Mouse (Mus musculus) limb, embryonic 13.5 days (tissue): ENCODE measurements around the gene Gmip. TPM values are rescaled to one million over a fixed set of nuclear protein-coding genes. Genes with fewer than 3 reads are reported as not detected.

Experiments used
- ATAC-seq: fragments of 200-750 bp; cut with Nextera tagmentation; 2 replicates; pipeline ENCODE4 v1.8.0; 2017; ENCODE audit warnings: low read depth, moderate number of reproducible peaks, moderate TSS enrichment; ENCODE audit not compliant: low FRiP score
- H3K27ac ChIP-seq: fragments of 300-500 bp; sonication (generic); 2 replicates; pipeline ENCODE4 v1.5.1; 2015; ENCODE audit warnings: inconsistent platforms, mild to moderate bottlenecking, moderate library complexity
- H3K27me3 ChIP-seq: fragments of 300-500 bp; sonication (generic); 2 replicates; pipeline ENCODE4 v1.6.1; 2015; ENCODE audit warnings: mild to moderate bottlenecking, inconsistent platforms
- H3K36me3 ChIP-seq: fragments of 300-500 bp; sonication (generic); 2 replicates; pipeline ENCODE4 v1.6.1; 2015; ENCODE audit warnings: inconsistent platforms, mild to moderate bottlenecking, moderate library complexity
- H3K4me1 ChIP-seq: fragments of 300-500 bp; sonication (generic); 2 replicates; pipeline ENCODE4 v1.6.1; 2015; ENCODE audit warnings: inconsistent platforms
- H3K4me2 ChIP-seq: fragments of 300-500 bp; sonication (generic); replicated peaks from 2 replicates; pipeline ENCODE4 v1.6.1; 2015; ENCODE audit warnings: inconsistent platforms, mild to moderate bottlenecking, moderate library complexity
- H3K4me3 ChIP-seq: fragments of 300-500 bp; sonication (generic); 2 replicates; pipeline ENCODE4 v1.5.1; 2015; ENCODE audit warnings: moderate library complexity, mild to moderate bottlenecking, inconsistent platforms
- H3K9ac ChIP-seq: fragments of 300-500 bp; sonication (generic); 2 replicates; pipeline ENCODE4 v1.6.1; 2015; ENCODE audit warnings: mild to moderate bottlenecking, inconsistent platforms
- H3K9me3 ChIP-seq: fragments of 300-500 bp; sonication (generic); 2 replicates; pipeline ENCODE4 v1.6.1; 2016; ENCODE audit warnings: inconsistent platforms
- WGBS: fragments of 180-500 bp; shearing (Covaris S2); methylation state at CpG from one replicate; pipeline ENCODE4 v1.1.7; 2015; 5-methylcytosine and 5-hydroxymethylcytosine counted together
- polyA plus RNA-seq: library from polyadenylated mRNA; unstranded; fragments of >200 nt; fragmentation: Nextera tagmentation; extraction: Ambion mirVana; gene quantifications from 2 replicates; pipeline ENCODE4 v1.2.1, GENCODE M21; 2015

Gmip gene
- 7.3 and 9.0 TPM in 2 replicates for polyA plus RNA-seq

DNA sequence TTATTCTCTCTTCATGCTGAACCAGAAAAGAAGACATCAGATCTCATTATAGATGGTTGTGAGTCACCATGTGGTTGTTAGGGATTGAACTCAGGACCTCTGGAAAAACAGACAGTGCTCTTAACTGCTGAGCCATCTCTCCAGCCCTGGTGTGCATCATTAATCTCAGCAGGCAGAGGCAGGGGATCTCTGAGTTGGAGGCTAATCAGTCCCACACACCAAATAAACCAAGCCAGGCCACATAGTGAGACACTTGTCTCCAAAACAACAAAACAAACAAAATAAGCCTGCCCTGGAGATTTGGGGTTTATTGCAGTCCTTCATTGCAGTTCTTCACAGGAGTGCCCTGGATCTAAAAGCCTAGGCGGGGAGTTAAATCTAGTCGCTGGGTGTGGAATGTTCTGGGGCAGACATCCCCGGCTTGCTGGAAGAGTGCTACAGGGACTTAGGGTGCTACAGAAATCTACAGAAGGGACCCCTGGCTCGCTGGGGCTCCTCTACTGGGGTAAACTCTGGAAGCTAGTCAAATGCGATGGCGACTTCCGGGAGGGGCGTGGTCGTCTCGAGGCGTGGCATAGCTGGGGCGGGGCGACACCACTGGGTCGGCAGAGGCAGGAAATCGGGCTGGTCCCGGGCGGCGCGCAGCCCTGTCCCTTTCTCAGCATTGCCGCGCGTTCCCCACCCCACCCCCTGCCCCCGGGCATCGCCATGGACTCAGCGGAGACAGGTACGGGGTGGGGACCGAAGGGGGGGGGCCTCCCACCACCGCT is at the start of gene Gmip:
Gmip (plus strand) TSS at position 586 of the 770 bp plus-strand sequence.
- Histone ChIP-seq H3K36me3 (peaks cover 69% of the 10 kb centered on the region), H3K27me3 (no peaks in the 10 kb centered on the region), H3K4me2 (peak within 1 kb of the TSS; percentile 93), H3K27ac (no peak within 1 kb of the TSS), H3K9ac (peak within 1 kb of the TSS; percentile 67), H3K4me3 (peak within 1 kb of the TSS; percentile 56), H3K9me3 (no peaks in the 10 kb centered on the region), H3K4me1 (peaks cover 8% of the 10 kb centered on the region)
- peak; percentile 26; the same call in 1 of the 2 replicates for ATAC-seq
- WGBS = 4% methylated on average over 28 of the region's 28 CpGs

DNA sequence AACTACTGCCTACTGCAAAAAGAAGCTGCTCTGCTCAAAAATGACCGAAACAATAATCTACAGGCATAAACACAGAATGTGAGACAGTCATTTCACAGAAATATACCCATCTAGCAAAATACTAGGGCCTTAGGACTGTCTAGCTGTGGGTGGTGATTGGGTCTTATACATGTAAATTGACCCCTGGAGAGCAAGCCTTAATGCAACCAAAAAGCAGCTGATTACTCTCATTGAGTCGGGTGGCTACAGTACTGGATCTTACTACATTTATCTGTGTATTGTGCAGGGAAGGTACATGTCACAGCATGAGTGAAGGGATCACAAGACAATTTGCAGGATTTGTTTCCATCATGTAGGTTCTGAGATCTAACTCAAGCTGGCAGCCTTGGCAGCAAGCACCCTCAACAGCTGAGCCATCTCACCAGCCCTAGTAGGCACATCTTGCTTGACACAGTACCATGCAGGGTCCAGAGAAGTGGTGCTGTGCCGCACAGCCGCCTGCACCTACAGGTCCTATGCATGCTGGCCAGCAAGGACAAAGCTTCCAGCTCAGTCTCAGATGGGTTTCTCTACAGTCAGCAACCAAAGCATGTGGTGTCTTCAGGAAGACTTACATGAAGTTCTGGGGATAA is 46.5 kb upstream of the Gmip start:
- no peak overlapping the region for H3K27ac ChIP-seq
- H3K4me3 ChIP-seq = no peak overlapping the region
- H3K9me3 ChIP-seq = peaks cover 9% of the 10 kb centered on the region
- no peaks in the 10 kb centered on the region for H3K27me3 ChIP-seq
- H3K9ac ChIP-seq = no peak overlapping the region
- ATAC-seq = no peak
- H3K4me1 ChIP-seq = no peaks in the 10 kb centered on the region
- H3K36me3 ChIP-seq = peaks cover 80% of the 10 kb centered on the region
- no peak overlapping the region for H3K4me2 ChIP-seq
- WGBS = 96% methylated on average over 4 of the region's 4 CpGs

DNA sequence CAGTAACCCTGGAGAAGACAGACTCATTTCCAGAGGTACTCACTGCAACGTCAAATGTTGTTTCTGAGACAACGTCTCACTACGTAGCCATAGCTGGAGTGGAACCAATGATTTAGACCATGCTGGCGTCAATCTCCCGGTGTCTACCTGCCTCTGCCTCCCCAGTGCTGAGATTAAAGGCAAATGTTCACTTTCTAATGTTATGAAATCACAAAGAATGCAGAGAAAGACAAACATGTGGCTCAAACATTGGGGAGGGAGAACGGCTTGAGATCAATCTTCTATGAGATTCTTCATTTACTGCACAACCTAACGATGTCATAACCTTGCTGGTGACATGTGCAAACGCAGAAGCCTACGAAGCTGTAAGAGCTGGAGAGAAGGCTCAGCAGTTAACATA is 37.3 kb upstream of the Gmip start:
- 76% methylated on average over 9 of the region's 9 CpGs for WGBS
- ATAC-seq = no peak
- Histone ChIP-seq H3K9ac (no peak overlapping the region), H3K27me3 (no peaks in the 10 kb centered on the region), H3K36me3 (peaks cover 36% of the 10 kb centered on the region), H3K4me2 (no peak overlapping the region), H3K9me3 (peaks cover 5% of the 10 kb centered on the region), H3K4me3 (no peak overlapping the region), H3K4me1 (peaks cover 32% of the 10 kb centered on the region), H3K27ac (no peak overlapping the region; the same call in 1 of the 2 replicates)

DNA sequence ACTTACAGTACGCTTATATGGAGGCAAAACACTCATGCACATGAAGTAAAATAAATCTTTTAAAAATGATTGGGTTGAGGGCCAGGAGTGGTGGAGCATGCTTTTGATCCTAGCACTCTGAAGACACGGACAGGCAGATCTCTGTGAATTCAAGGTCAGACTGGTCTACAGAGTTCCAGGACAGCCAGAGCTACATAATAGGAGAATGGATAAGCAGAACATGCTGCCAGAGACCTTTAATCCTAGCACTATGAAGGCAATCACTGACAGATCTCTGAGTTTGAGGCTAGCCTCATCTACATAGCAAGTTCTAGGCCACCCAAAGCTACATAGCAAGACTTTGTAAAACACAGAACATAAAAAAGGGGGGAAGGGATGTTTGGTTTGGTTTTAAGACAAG is 36.4 kb upstream of the Gmip start:
- ATAC-seq = no peak

DNA sequence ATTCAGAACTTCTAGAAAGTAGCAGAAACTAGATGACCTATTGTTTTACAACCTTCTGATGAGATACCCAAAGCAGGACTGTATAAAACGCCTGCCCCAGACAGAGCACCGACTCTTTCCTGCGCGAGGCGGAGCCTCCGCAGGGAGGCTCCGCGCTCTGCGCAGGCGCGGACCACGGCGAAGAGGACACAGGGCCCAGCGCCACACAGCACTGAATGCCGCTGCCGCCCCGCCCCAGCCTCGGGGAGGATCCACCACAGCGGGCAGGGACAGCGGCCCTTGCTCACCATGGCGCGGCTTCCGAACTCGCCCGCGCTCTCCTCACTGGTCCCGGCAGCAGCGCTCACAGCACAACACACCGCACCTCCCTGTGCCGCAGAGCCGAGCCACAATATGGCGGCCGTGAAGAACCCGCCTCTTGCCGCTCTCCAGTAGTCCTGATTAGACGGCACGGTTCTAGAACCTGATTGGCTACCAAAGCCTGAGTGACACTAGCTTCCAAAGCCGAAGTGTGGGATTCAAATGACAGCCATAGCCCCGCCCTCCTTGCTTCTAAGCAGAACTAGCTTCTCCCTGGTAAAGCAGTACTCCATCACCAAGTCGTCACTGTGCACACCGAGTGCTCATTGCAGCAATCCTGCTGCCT is 33.9 kb upstream of the Gmip start, which contains the start of gene Gm20422:
Gm20422 (minus strand) TSS at position 384 of the 646 bp plus-strand sequence.
- H3K4me2 ChIP-seq = peak within 1 kb of the TSS; percentile 75
- peaks cover 4% of the 10 kb centered on the region; the same call in 1 of the 2 replicates for H3K36me3 ChIP-seq
- WGBS = 0% methylated on average over 41 of the region's 41 CpGs
- peak within 1 kb of the TSS; percentile 99 for H3K27ac ChIP-seq
- H3K9me3 ChIP-seq = no peaks in the 10 kb centered on the region
- peak; percentile 99 for ATAC-seq
- peaks cover 32% of the 10 kb centered on the region for H3K4me1 ChIP-seq
- H3K9ac ChIP-seq = peak within 1 kb of the TSS; percentile 92
- peak within 1 kb of the TSS; percentile 75 for H3K4me3 ChIP-seq
- no peaks in the 10 kb centered on the region for H3K27me3 ChIP-seq

More for the DNA sequence above, 36.4 kb upstream of the Gmip start:
- H3K27ac ChIP-seq = no peak overlapping the region
- H3K27me3 ChIP-seq = no peaks in the 10 kb centered on the region
- peak overlapping the region; percentile 1; the same call in 1 of the 2 replicates for H3K9ac ChIP-seq
- H3K36me3 ChIP-seq = peaks cover 27% of the 10 kb centered on the region
- H3K9me3 ChIP-seq = no peaks in the 10 kb centered on the region
- no peak overlapping the region for H3K4me3 ChIP-seq
- 80% methylated on average over 2 of the region's 2 CpGs for WGBS
- H3K4me2 ChIP-seq = peak overlapping the region; percentile 28; the same call in 1 of the 2 replicates
- peaks cover 32% of the 10 kb centered on the region for H3K4me1 ChIP-seq

DNA sequence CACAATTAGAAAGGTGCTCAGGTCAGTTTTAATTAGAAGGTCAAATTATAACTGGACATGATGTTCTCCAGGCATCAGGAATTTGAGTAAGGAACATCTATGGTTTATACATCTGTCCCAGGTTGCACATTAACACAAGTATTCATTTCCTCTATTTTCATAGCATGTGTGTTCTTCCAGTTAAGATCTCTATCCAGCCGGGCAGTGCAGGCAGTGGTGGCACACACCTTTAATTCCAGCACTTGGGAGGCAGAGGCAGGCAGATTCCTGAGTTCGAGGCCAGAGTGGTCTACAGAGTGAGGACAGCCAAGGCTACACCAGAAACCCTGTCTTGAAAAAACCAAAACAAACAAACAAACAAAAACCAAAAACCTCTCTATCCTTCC is 33.3 kb upstream of the Gmip start:
- ATAC-seq = peak; percentile 11; the same call in 1 of the 2 replicates

DNA sequence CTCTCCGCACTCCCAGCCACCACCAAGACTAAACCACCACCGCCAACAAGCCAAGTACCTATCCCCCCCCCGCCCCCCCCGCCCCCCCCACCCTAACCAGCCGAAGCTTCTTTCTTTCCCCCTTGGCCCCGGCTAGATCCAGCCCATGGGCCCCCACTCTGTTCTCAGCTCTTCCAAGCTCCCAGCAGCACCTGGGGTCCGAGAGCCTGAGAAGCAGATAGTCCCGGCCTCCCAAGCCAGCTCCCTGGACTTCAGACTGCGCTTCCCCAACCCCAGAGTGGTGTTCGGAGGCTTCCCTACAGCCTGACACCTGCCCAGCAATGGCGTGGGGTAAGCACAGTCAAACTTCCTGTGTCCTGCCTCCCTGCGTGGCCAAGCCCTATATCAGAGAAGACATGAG is 31.4 kb upstream of the Gmip start:
- H3K4me3 ChIP-seq = no peak overlapping the region
- H3K9me3 ChIP-seq = no peaks in the 10 kb centered on the region
- no peak overlapping the region for H3K9ac ChIP-seq
- no peak overlapping the region for H3K4me2 ChIP-seq
- H3K4me1 ChIP-seq = peaks cover 20% of the 10 kb centered on the region
- WGBS = 69% methylated on average over 10 of the region's 12 CpGs
- no peak for ATAC-seq
- no peaks in the 10 kb centered on the region; the same call in 1 of the 2 replicates for H3K36me3 ChIP-seq
- H3K27me3 ChIP-seq = no peaks in the 10 kb centered on the region
- H3K27ac ChIP-seq = no peak overlapping the region

More for the DNA sequence above, 33.3 kb upstream of the Gmip start:
- no peak overlapping the region for H3K9ac ChIP-seq
- peak overlapping the region; percentile 75 for H3K4me3 ChIP-seq
- WGBS = 48% methylated on average over 2 of the region's 2 CpGs
- no peak overlapping the region; the same call in 1 of the 2 replicates for H3K27ac ChIP-seq
- no peaks in the 10 kb centered on the region for H3K9me3 ChIP-seq
- no peaks in the 10 kb centered on the region for H3K27me3 ChIP-seq
- H3K4me1 ChIP-seq = peaks cover 27% of the 10 kb centered on the region
- peaks cover 4% of the 10 kb centered on the region; the same call in 1 of the 2 replicates for H3K36me3 ChIP-seq
- H3K4me2 ChIP-seq = peak overlapping the region; percentile 75

DNA sequence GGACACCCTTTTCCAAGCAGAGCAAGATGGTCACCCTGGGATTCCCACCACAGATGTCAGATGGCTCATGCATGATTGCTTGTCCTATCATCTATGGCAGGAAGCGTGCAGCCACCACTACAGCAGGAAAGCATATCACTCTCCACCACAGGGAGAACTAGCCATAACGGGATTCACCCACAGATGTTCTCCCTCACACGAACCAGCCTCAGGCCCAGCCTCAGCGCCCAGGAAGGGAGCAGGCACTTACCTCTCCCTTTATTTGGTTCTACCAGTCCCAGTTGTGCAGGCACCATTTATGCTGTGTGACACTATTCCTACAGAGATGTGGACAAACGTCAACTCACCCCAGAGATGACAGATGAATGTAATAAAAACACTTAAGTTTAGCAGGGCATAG is 19.4 kb upstream of the Gmip start:
- no peak overlapping the region for H3K4me2 ChIP-seq
- H3K9ac ChIP-seq = no peak overlapping the region
- no peak overlapping the region for H3K4me3 ChIP-seq
- peaks cover 13% of the 10 kb centered on the region for H3K36me3 ChIP-seq
- peaks cover 25% of the 10 kb centered on the region for H3K4me1 ChIP-seq
- H3K9me3 ChIP-seq = no peaks in the 10 kb centered on the region
- H3K27me3 ChIP-seq = no peaks in the 10 kb centered on the region
- ATAC-seq = no peak
- WGBS = 92% methylated on average over 5 of the region's 5 CpGs
- no peak overlapping the region for H3K27ac ChIP-seq

DNA sequence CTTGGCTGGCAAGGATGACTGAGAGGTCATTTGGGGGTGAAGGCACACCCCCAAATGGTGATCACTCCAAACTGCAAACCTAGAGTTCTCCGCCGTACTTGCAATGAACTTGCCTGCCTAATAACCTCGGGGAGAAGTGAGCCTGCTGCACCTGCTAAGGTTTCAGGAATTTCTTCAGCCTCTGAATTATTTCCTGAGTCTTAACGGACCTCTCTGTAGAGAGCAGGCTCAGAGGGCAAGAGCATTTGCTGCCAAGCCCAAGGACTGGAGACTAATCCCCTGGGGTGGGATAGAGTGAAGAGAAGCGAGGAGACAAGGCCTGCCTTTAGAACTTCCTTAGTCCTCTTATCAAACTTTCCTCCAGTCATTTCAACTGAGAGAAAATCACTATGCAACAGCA is 18.7 kb upstream of the Gmip start:
- H3K9ac ChIP-seq = no peak overlapping the region
- peak overlapping the region; percentile 100 for H3K4me3 ChIP-seq
- H3K27me3 ChIP-seq = no peaks in the 10 kb centered on the region
- H3K36me3 ChIP-seq = peaks cover 20% of the 10 kb centered on the region
- peaks cover 25% of the 10 kb centered on the region for H3K4me1 ChIP-seq
- ATAC-seq = no peak
- no peaks in the 10 kb centered on the region for H3K9me3 ChIP-seq
- peak overlapping the region; percentile 82 for H3K4me2 ChIP-seq
- WGBS = 71% methylated on average over 5 of the region's 5 CpGs
- no peak overlapping the region for H3K27ac ChIP-seq

DNA sequence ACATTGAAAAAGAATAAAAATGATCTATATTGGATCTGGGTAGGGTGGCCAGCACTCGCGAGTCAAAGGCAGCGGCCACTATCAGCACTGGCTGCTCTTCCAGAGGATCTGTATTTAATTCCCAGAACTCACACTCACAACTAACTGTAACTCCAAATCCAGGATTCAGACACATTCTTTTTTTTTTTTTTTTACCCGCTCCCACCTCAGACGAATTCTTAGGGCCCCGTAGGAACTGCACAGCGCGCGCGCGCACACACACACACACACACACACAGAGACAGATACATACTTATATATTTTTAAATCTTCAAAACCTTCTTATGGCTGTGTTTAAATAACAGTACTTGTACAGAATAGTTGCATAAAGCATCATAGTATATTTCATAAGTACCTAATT is 18.1 kb upstream of the Gmip start:
- no peaks in the 10 kb centered on the region for H3K27me3 ChIP-seq
- peak overlapping the region; percentile 82 for H3K4me2 ChIP-seq
- H3K27ac ChIP-seq = peak overlapping the region; percentile 92; the same call in 1 of the 2 replicates
- H3K4me1 ChIP-seq = peaks cover 25% of the 10 kb centered on the region
- H3K9me3 ChIP-seq = no peaks in the 10 kb centered on the region
- peaks cover 26% of the 10 kb centered on the region for H3K36me3 ChIP-seq
- peak overlapping the region; percentile 100 for H3K4me3 ChIP-seq
- ATAC-seq = peak; percentile 29; the same call in 1 of the 2 replicates
- WGBS = 31% methylated on average over 11 of the region's 11 CpGs
- peak overlapping the region; percentile 98 for H3K9ac ChIP-seq

DNA sequence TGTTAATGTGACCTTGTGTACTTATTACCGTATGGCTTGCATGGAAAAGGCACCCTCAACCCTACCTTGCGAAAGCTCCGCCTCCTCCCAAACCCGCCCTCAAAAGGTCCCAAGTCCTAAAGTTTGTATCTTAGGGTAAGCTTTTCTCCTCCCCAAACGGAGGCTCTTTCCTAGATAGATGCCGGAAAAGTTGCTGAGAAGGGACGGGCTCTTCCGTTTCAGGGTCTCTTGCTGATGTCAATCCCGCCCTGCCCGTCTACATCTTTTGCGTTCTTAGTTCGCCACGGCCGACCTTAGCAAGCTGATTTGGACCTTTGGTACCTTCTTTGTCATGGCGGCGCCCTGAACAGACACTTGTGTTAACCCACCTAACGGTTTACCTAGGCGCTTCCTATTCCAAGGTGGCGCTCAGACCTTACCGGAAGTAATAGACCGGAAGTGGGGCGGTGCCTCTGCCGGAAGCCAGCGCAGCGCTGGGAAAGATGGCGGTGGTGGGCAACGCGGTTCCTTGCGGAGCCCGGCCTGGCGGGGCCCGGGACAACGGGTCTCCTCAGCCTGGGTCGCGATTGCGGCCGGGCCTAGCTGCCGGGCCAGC is 17.6 kb upstream of the Gmip start, which contains the start of the genes Atp13a1 and Zfp866:
Atp13a1 (plus strand) TSS at position 391 of the 595 bp plus-strand sequence.
Zfp866 (minus strand) TSS at position 406 of the 595 bp plus-strand sequence.
- ATAC-seq = peak; percentile 95
- H3K27me3 ChIP-seq = no peaks in the 10 kb centered on the region
- H3K9me3 ChIP-seq = no peaks in the 10 kb centered on the region
- H3K27ac ChIP-seq = peak within 1 kb of the TSS; percentile 92
- peak within 1 kb of the TSS; percentile 98 for H3K9ac ChIP-seq
- H3K4me2 ChIP-seq = peak within 1 kb of the TSS; percentile 82
- H3K36me3 ChIP-seq = peaks cover 31% of the 10 kb centered on the region
- H3K4me1 ChIP-seq = peaks cover 25% of the 10 kb centered on the region
- WGBS = under 1% methylated on average over 37 of the region's 38 CpGs
- H3K4me3 ChIP-seq = peak within 1 kb of the TSS; percentile 100
